Mouse (Mus musculus) erythroblast, embryonic 14.5 days (primary cell): ENCODE measurements around the gene Abca1.

ENCODE experiments used
- GATA1 ChIP-seq: IDR thresholded peaks from 2 replicates; pipeline ENCODE4 v1.6.1; 2012; ENCODE audit warnings: low read length, inconsistent platforms, mixed read lengths
- TAL1 ChIP-seq: IDR thresholded peaks from 3 replicates; pipeline ENCODE4 v1.6.1; 2012; ENCODE audit warnings: low read length, inconsistent platforms, mixed read lengths

- no peak for TF ChIP-seq GATA1
- TF ChIP-seq TAL1, result no peak
Observed at GRCm38 (mm10) chr4:53101306-53101705, 58.4 kb downstream of the Abca1 start.
